Mouse (Mus musculus) yolk sac, embryonic 10.5 days (tissue): Measurements from ENCODE around the gene Gm20538.
A peak's percentile ranks its signal among the peaks of the same experiment; 100 is the strongest.

ENCODE experiments used
- DNase-seq: peaks from one replicate; pipeline ENCODE4 v3.0.0-alpha.2; 2017; ENCODE audit warnings: low spot score

Gene Gm20538

GRCm38 (mm10) chr19:44552731-44553130 is at the start of gene Gm20538:
Gene Gm20538, minus strand, starts transcription at chr19:44552831.
- DNase-seq, result no peak

GRCm38 (mm10) chr19:44594180-44594579 is 41.5 kb upstream of the Gm20538 start:
- no peak for DNase-seq

- no peak for DNase-seq
These were observed 39.0 kb upstream of the Gm20538 start for GRCm38 (mm10) chr19:44591638-44592037.

- no peak for DNase-seq
These were observed 38.4 kb upstream of the Gm20538 start for GRCm38 (mm10) chr19:44590992-44591391.

- no peak for DNase-seq
These were observed 37.1 kb upstream of the Gm20538 start for GRCm38 (mm10) chr19:44589591-44590223.

GRCm38 (mm10) chr19:44588036-44588435 is 35.4 kb upstream of the Gm20538 start:
- DNase-seq, result no peak

GRCm38 (mm10) chr19:44582638-44583309 is 30.1 kb upstream of the Gm20538 start:
- DNase-seq, result peak; percentile 77

GRCm38 (mm10) chr19:44582103-44582502 is 29.5 kb upstream of the Gm20538 start:
- DNase-seq, result no peak

GRCm38 (mm10) chr19:44578038-44578437 is 25.4 kb upstream of the Gm20538 start:
- DNase-seq, result no peak

GRCm38 (mm10) chr19:44576275-44576674 is 23.6 kb upstream of the Gm20538 start:
- no peak for DNase-seq

GRCm38 (mm10) chr19:44567763-44568162 is 15.1 kb upstream of the Gm20538 start:
- DNase-seq, result no peak

- DNase-seq, result no peak
These were observed 11.4 kb upstream of the Gm20538 start for GRCm38 (mm10) chr19:44564006-44564405.

- peak; percentile 93 for DNase-seq
These were observed 10.1 kb upstream of the Gm20538 start, which contains the start of gene Hif1an for GRCm38 (mm10) chr19:44562652-44563206. Gene Hif1an, plus strand, starts transcription at chr19:44562850.

- peak; percentile 95 for DNase-seq
These were observed 2.4 kb upstream of the Gm20538 start, which contains the start of gene Ndufb8 for GRCm38 (mm10) chr19:44554861-44555590. Gene Ndufb8, minus strand, starts transcription at chr19:44555440.

GRCm38 (mm10) chr19:44554490-44554860 is 1.8 kb upstream of the Gm20538 start:
- DNase-seq, result no peak

GRCm38 (mm10) chr19:44553286-44553685 is 655 bp upstream of the Gm20538 start:
- DNase-seq, result no peak

- peak; percentile 57 for DNase-seq
These were observed 7.2 kb downstream of the Gm20538 start, which contains the start of gene Sec31b for GRCm38 (mm10) chr19:44545321-44546041. Gene Sec31b, minus strand, starts transcription at chr19:44545864.

- peak; percentile 63 for DNase-seq
These were observed 7.9 kb downstream of the Gm20538 start for GRCm38 (mm10) chr19:44544775-44545174.

GRCm38 (mm10) chr19:44544372-44544771 is 8.3 kb downstream of the Gm20538 start:
- no peak for DNase-seq

GRCm38 (mm10) chr19:44542694-44543178 is 9.9 kb downstream of the Gm20538 start:
- DNase-seq, result no peak

- DNase-seq, result no peak
These were observed 15.2 kb downstream of the Gm20538 start for GRCm38 (mm10) chr19:44537416-44537815.

- no peak for DNase-seq
These were observed 17.3 kb downstream of the Gm20538 start for GRCm38 (mm10) chr19:44535376-44535775.
